In genomic region chr4:141752076-141752421, GRCm38 (mm10) we compare ENCODE assay signal across 10 mouse cellular contexts. TPM values are rescaled to one million over a fixed set of nuclear protein-coding genes. Genes with fewer than 3 reads are reported as not detected.
A peak's percentile ranks its signal among the peaks of the same experiment; 100 is the strongest.
DNase-seq lines count a peak whose midpoint lies in the region; ATAC-seq and TF ChIP-seq lines count a peak whose summit lies in the region.
"Had no signal": no experiment of that assay in that cellular context is flagged by ENCODE, and none has a peak within 500 bp of the region (broad histone marks: within the 10 kb centered on the region; RNA-seq: fewer than 3 reads in every experiment).

No protein-coding gene starts in this region.

- no peak overlapping the region for H3K4me3 ChIP-seq in kidney, postnatal 0 days (replicated peaks; ENCODE audit: low read depth, low read length)
- no peak overlapping the region for H3K4me3 ChIP-seq in heart, postnatal 0 days (ENCODE audit: low read depth, low read length)
- H3K4me3 ChIP-seq in forebrain, postnatal 0 days (ENCODE audit: low read depth, low read length), result no peak overlapping the region
- H3K4me3 ChIP-seq: hindbrain, embryonic 15.5 days had no signal

- H3K4me1 ChIP-seq in kidney, postnatal 0 days (replicated peaks; ENCODE audit: insufficient read depth, low read length), result 0 out of 2 replicates have a peak, but pooled peaks cover under 1% of the 10 kb centered on the region
- H3K4me1 ChIP-seq in heart, postnatal 0 days (ENCODE audit: control insufficient read depth, insufficient read depth), result peaks cover 9% of the 10 kb centered on the region; the same call in 1 of the 2 replicates
- no peaks in the 10 kb centered on the region for H3K4me1 ChIP-seq in forebrain, postnatal 0 days (ENCODE audit: insufficient read depth)
- H3K4me1 ChIP-seq: hindbrain, embryonic 15.5 days had no signal

- no peak for ATAC-seq in kidney, postnatal 0 days (replicated peaks; ENCODE audit: low FRiP score, low read depth)
- ATAC-seq in heart, postnatal 0 days (ENCODE audit: insufficient read depth, low read depth), result no peak; the same call in 1 of the 2 replicates
- ATAC-seq in forebrain, postnatal 0 days, result no peak

- no peak overlapping the region for H3K27ac ChIP-seq in kidney, postnatal 0 days
- H3K27ac ChIP-seq in heart, postnatal 0 days (ENCODE audit: low read depth), result no peak overlapping the region
- no peak overlapping the region for H3K27ac ChIP-seq in forebrain, postnatal 0 days (ENCODE audit: low read depth, low read length)
- H3K27ac ChIP-seq: hindbrain, embryonic 15.5 days had no signal

- no peaks in the 10 kb centered on the region for H3K36me3 ChIP-seq in kidney, postnatal 0 days (ENCODE audit: insufficient read depth, low read length)
- no peaks in the 10 kb centered on the region for H3K36me3 ChIP-seq in heart, postnatal 0 days (replicated peaks; ENCODE audit: control insufficient read depth, insufficient read depth, low read length)
- H3K36me3 ChIP-seq in forebrain, postnatal 0 days (ENCODE audit: insufficient read depth), result no peaks in the 10 kb centered on the region
- H3K36me3 ChIP-seq: hindbrain, embryonic 15.5 days had no signal

- peak; percentile 44 for DNase-seq in kidney, postnatal 0 days (ENCODE audit: low spot score)
- no peak for DNase-seq in kidney, adult 11 months
- peak; percentile 78 for DNase-seq in c-Kit-negative CD71-positive TER-119-positive erythroid progenitor cells, embryonic 14.5 days (ENCODE audit: low read depth, low spot score)
- peak; percentile 23 for DNase-seq in heart, postnatal 0 days (ENCODE audit: low spot score)
- DNase-seq in mesoderm, embryonic 11.5 days (ENCODE audit: low read depth, low spot score), result peak; percentile 12
- no peak for DNase-seq in adrenal gland, adult 8-10 months
- DNase-seq in B cell, adult 2 months, result no peak
- no peak for DNase-seq in forebrain, postnatal 0 days
- DNase-seq: cerebellum, postnatal 10 days had no signal

- 9% methylated on average over 4 of the region's 4 CpGs for WGBS in kidney, postnatal 0 days
- 14% methylated on average over 4 of the region's 4 CpGs for WGBS in heart, postnatal 0 days
- 17% methylated on average over 4 of the region's 4 CpGs for WGBS in forebrain, postnatal 0 days

- no peak for TF ChIP-seq CTCF in kidney, postnatal 0 days (IDR thresholded peaks at IDR 0.05; ENCODE audit: low read depth)
- TF ChIP-seq CTCF in heart, postnatal 0 days (IDR thresholded peaks at IDR 0.05; ENCODE audit: low read depth), result 0 out of 2 replicates have a peak, but pooled peaks have one; percentile 6
- TF ChIP-seq CTCF in forebrain, postnatal 0 days (IDR thresholded peaks at IDR 0.05; ENCODE audit: low read depth), result no peak

- H3K27me3 ChIP-seq in kidney, postnatal 0 days (ENCODE audit: insufficient read depth, low read length), result no peaks in the 10 kb centered on the region
- no peaks in the 10 kb centered on the region for H3K27me3 ChIP-seq in heart, postnatal 0 days (ENCODE audit: control insufficient read depth, insufficient read depth, low read length)
- no peaks in the 10 kb centered on the region for H3K27me3 ChIP-seq in forebrain, postnatal 0 days (ENCODE audit: insufficient read depth, low read length)
- H3K27me3 ChIP-seq: hindbrain, embryonic 15.5 days had no signal

- H3K9ac ChIP-seq in kidney, postnatal 0 days (ENCODE audit: low read depth, low read length), result no peak overlapping the region
- H3K9ac ChIP-seq in heart, postnatal 0 days (replicated peaks; ENCODE audit: low read depth, low read length), result no peak overlapping the region
- no peak overlapping the region for H3K9ac ChIP-seq in forebrain, postnatal 0 days
- H3K9ac ChIP-seq: hindbrain, embryonic 15.5 days had no signal

- no peak overlapping the region for H3K4me2 ChIP-seq in kidney, postnatal 0 days (ENCODE audit: low read length)
- H3K4me2 ChIP-seq in heart, postnatal 0 days (ENCODE audit: low read depth, low read length), result no peak overlapping the region
- no peak overlapping the region for H3K4me2 ChIP-seq in forebrain, postnatal 0 days (ENCODE audit: low read depth)
- H3K4me2 ChIP-seq: hindbrain, embryonic 15.5 days had no signal

- H3K9me3 ChIP-seq in kidney, postnatal 0 days (replicated peaks; ENCODE audit: low read length), result no peaks in the 10 kb centered on the region
- H3K9me3 ChIP-seq in heart, postnatal 0 days (replicated peaks; ENCODE audit: control insufficient read depth, low read length), result no peaks in the 10 kb centered on the region
- no peaks in the 10 kb centered on the region for H3K9me3 ChIP-seq in forebrain, postnatal 0 days (ENCODE audit: low read length)
- H3K9me3 ChIP-seq: hindbrain, embryonic 15.5 days had no signal

- no peak for TF ChIP-seq EP300 in heart, postnatal 0 days (IDR thresholded peaks at IDR 0.05; ENCODE audit: low read depth)

RNA-seq across cellular contexts. Expression of gene Agmat, which starts 5.6 kb away (rescaled TPM):
- 1.4 and 1.8 TPM in 2 replicates for polyA plus RNA-seq in kidney, postnatal 0 days (2015; fragmentation: Nextera tagmentation; extraction: Ambion mirVana)
- 1.5 TPM in 1 of 2 replicates, not detected in the other for total RNA-seq in heart, postnatal 0 days (2014; rRNA removed; ENCODE audit: low replicate concordance)
- 0.82 and 1.1 TPM in 2 replicates for polyA plus RNA-seq in heart, postnatal 0 days (2015; fragmentation: Nextera tagmentation; extraction: Ambion mirVana)
- 10 to 100 TPM in 3 of 4 experiments, 1 to 10 TPM in 1; 9.4 to 59.0 (median 32.8) TPM for total RNA-seq in adrenal gland, adult 8-10 months (2022)
- not detected in 2 replicates for total RNA-seq in forebrain, postnatal 0 days (2014; rRNA removed)
- polyA plus RNA-seq in forebrain, postnatal 0 days (2015; fragmentation: Nextera tagmentation; extraction: Ambion mirVana), result not detected in 2 replicates

RNA-seq across cellular contexts. Expression of gene Ddi2, which starts 28.8 kb away (rescaled TPM):
- 16.4 and 16.8 TPM in 2 replicates for polyA plus RNA-seq in kidney, postnatal 0 days (2015; fragmentation: Nextera tagmentation; extraction: Ambion mirVana)
- 28.2 and 32.8 TPM in 2 replicates for total RNA-seq in heart, postnatal 0 days (2014; rRNA removed; ENCODE audit: low replicate concordance)
- 10.9 and 11.5 TPM in 2 replicates for polyA plus RNA-seq in heart, postnatal 0 days (2015; fragmentation: Nextera tagmentation; extraction: Ambion mirVana)
- 10 to 100 TPM; 49.4 to 67.9 (median 54.0) TPM for total RNA-seq in adrenal gland, adult 8-10 months (2022)
- total RNA-seq in forebrain, postnatal 0 days (2014; rRNA removed), result 17.2 and 20.7 TPM in 2 replicates
- polyA plus RNA-seq in forebrain, postnatal 0 days (2015; fragmentation: Nextera tagmentation; extraction: Ambion mirVana), result 8.2 and 11.1 TPM in 2 replicates

RNA-seq across cellular contexts. Expression of gene Dnajc16, which starts 38.7 kb away (rescaled TPM):
- 4.8 and 5.2 TPM in 2 replicates for polyA plus RNA-seq in kidney, postnatal 0 days (2015; fragmentation: Nextera tagmentation; extraction: Ambion mirVana)
- total RNA-seq in heart, postnatal 0 days (2014; rRNA removed; ENCODE audit: low replicate concordance), result 10.2 and 12.3 TPM in 2 replicates
- polyA plus RNA-seq in heart, postnatal 0 days (2015; fragmentation: Nextera tagmentation; extraction: Ambion mirVana), result 3.7 and 4.5 TPM in 2 replicates
- 10 to 100 TPM; 28.1 to 36.3 (median 32.7) TPM for total RNA-seq in adrenal gland, adult 8-10 months (2022)
- 14.3 and 19.2 TPM in 2 replicates for total RNA-seq in forebrain, postnatal 0 days (2014; rRNA removed)
- polyA plus RNA-seq in forebrain, postnatal 0 days (2015; fragmentation: Nextera tagmentation; extraction: Ambion mirVana), result 4.8 and 6.5 TPM in 2 replicates

RNA-seq across cellular contexts. Expression of gene Casp9, which starts 41.4 kb away (rescaled TPM):
- polyA plus RNA-seq in kidney, postnatal 0 days (2015; fragmentation: Nextera tagmentation; extraction: Ambion mirVana), result 20.0 and 23.0 TPM in 2 replicates
- total RNA-seq in heart, postnatal 0 days (2014; rRNA removed; ENCODE audit: low replicate concordance), result 26.0 and 26.2 TPM in 2 replicates
- 11.9 and 12.8 TPM in 2 replicates for polyA plus RNA-seq in heart, postnatal 0 days (2015; fragmentation: Nextera tagmentation; extraction: Ambion mirVana)
- total RNA-seq in adrenal gland, adult 8-10 months (2022), result 10 to 100 TPM; 21.4 to 29.4 (median 26.5) TPM
- 13.2 and 17.7 TPM in 2 replicates for total RNA-seq in forebrain, postnatal 0 days (2014; rRNA removed)
- 10.6 and 14.7 TPM in 2 replicates for polyA plus RNA-seq in forebrain, postnatal 0 days (2015; fragmentation: Nextera tagmentation; extraction: Ambion mirVana)

Comparison
In these comparisons a context has a peak if more than half of its experiments do, and no peak if none do; other contexts are left out.
1. DNase-seq: peak in kidney, postnatal 0 days (single experiment), c-Kit-negative CD71-positive TER-119-positive erythroid progenitor cells, embryonic 14.5 days (single experiment), heart, postnatal 0 days (single experiment) and mesoderm, embryonic 11.5 days (single experiment); none in kidney, adult 11 months (single experiment), adrenal gland, adult 8-10 months (single experiment), B cell, adult 2 months (0 of 2) and forebrain, postnatal 0 days (single experiment).